Mouse (Mus musculus): ENCODE measurements around the gene Plcd3. TPM values are rescaled to one million over a fixed set of nuclear protein-coding genes. Genes with fewer than 3 reads are reported as not detected.

Plcd3 gene
- total RNA-seq, 2 experiments from 2014 or later = 16.1 to 18.3 TPM

DNA sequence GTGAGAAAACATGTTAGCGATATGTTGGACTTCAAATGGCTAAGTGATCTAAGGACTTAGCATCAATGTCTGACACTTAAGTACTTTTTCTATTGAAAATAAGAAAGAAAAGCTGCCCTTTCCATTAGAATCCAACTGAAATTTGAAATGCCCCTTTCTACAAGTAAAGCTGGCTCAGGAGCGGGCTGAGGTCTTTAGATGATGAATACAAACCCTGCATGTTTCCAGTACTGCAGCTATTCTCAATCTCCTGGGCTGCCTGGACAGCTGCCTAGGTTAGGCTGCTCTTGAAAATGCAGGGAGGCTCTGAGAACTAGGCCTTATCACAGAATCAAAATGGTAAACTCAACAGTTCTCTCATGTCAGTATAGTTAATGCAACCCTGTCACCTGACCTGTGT is 17.4 kb upstream of the Plcd3 start:
- no peak for DNase-seq
- intact Hi-C loops (cut with DNase I) = no loop called here

DNA sequence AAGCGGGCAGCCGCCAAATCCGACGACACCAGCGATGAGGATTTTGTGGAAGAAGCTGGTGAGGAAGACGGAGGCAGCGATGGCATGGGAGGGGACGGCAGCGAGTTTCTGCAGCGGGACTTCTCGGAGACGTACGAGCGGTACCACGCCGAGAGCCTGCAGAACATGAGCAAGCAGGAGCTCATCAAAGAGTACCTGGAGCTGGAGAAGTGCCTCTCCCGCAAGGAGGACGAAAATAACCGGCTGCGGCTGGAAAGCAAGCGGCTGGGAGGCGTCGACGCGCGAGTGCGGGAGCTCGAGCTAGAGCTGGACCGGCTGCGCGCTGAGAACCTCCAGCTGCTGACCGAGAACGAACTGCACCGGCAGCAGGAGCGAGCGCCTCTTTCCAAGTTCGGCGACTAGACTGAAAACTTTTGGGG is 16.1 kb upstream of the Plcd3 start:
- peak in 1 of 2 experiments; percentile 42 for DNase-seq
- intact Hi-C loops (cut with DNase I) = loop anchor here (1.0 kb wide), 2 partner anchors 15 to 42 kb away; partner anchors contain the start of gene Hexim2

DNA sequence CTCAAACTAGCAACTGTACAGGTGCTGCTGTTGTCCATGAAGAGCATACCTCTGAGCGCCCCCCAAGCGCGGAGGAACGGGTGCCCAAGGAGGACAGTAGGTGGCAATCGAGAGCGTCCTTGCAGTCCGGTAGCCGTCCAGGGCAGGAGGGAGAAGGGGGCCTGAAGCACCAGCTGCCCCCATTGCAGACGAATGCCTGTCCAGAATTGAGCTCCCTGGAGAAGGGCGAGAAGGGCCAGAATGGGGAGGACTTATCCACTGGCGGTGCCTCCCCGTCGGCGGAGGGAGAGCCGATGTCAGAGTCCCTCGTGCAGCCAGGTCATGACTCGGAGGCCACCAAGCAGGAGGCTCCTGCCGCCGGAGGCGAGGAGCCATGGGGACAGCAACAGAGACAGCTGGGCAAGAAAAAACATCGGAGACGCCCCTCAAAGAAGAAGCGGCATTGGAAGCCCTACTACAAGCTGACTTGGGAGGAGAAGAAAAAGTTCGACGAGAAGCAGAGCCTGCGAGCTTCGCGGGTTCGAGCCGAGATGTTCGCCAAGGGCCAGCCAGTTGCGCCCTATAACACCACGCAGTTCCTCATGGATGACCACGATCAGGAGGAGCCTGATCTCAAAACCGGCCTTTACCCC is 15.6 kb upstream of the Plcd3 start:
- intact Hi-C loops (cut with DNase I) = loop anchor here (1.0 kb wide), 2 partner anchors 15 to 42 kb away; partner anchors contain the start of gene Hexim2
- DNase-seq = peak; percentile 78 to 85

DNA sequence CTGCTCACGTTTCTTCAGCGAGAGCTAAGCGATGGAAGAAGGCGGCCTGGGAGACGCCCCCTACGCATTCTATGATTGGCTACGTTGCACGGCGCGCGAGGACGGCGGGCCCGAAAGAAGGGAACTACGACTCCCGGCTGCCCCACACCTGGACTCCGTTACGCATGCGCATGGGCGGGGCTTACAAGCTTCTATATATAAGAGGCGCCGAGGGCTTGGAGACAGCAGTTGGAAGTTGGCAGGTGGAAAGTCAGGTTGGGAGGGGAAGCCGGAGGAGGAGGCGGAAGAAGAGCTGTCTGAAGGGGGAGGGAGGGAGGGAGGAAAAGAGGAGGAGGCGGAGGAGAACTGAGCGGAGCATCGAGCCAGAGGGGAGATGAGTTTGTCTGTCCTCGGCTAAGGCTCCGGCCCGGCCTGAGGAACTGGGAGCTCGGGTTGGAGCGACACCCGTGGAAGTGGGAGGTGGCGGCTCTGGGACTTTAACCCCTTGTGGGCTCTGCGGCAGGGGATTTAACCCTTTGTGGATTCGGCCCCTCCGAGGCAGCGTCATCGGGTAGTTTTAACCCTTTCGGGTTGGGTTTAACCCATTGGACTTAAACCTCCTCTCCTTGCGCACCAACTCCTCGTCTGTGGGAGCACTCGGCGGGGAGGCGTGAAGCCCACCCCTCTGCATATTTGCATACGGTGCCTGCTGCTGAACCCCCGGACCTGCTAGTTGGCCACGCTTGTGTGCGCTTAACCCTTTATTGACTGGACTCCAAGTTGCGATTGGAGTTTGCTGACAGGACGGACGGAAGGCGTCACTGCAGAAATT is 14.8 kb upstream of the Plcd3 start, which contains the start of gene Hexim1:
Gene Hexim1 (plus strand): TSS at position 224 of the 811 bp plus-strand sequence.
- intact Hi-C loops (cut with DNase I) = no loop called here

DNA sequence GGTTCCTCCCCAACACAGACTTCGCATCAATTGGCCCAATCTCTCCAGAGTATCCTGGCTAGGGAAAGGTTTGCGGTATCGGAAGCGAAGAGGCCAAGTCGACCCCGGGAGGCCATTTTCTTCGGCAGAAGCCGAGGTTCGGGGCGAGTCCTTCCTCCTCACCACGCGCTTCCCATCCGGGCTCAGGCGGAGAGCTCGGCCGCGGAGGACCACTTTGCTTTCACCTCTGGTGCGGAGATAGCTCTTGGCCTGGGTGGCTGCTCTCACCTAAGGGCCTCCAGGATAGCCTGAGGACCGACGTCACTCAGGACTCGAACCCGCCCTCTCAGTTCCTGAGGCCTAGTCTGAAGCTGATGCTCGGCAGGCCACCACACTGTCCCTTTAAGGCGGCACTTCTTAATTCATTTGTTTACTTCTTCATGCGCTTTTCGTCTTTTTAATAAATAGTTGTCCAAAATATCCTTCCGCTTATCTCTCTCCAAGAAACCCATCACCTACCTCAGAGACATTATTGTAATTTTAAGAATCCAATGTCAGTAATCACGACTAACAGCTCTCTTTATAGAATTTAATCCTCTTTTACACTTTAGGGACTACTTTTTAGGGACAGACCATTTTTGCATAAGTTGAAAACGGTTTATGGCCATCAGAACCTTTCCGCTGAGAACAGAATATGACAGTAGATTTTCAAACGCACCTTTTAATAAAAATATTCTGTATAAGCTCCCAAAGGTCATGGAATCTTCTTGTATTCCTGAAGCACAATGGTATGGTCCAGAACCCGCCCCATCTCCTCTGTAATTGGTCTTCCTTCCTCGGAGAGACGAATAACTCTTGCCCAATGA is 13.9 kb upstream of the Plcd3 start:
- intact Hi-C loops (cut with DNase I) = no loop called here
- peak; percentile 81 to 88 for DNase-seq

More for the DNA sequence above, 14.8 kb upstream of the Plcd3 start, which contains the start of gene Hexim1:
- peak; percentile 99 to 100 for DNase-seq

DNA sequence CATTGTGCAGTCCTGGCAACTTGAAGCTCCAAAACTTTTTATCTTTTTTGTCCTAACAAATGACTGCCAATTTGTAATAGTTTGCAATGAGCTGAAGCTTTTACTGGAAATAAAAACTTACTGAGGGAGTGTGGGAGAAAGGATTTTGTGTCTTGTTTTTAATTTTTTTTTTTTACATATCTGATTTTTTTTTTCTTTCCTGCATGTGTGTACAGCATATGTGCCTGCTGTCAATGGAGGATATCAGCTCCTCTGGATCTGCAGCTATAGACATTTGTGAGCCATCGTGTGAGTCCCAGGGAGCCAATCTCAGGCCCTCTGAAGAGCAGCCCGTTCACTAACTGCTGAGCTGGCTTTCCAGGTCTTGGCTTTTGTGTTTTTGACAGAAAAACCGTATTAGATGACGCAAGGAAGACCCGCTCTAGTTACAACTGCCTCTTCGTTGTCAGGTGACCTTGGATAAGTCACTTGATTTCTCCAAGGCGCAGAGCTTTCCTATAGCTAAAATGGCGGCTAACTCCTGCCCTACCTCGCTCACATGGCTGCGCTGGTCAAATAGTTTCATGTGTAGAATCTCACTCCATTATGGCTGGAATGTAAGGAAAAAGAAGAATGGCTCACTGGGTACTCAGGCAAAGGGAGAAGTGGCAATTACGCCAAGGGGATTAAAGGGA is 12.9 kb upstream of the Plcd3 start:
- intact Hi-C loops (cut with DNase I) = no loop called here
- DNase-seq = no peak

DNA sequence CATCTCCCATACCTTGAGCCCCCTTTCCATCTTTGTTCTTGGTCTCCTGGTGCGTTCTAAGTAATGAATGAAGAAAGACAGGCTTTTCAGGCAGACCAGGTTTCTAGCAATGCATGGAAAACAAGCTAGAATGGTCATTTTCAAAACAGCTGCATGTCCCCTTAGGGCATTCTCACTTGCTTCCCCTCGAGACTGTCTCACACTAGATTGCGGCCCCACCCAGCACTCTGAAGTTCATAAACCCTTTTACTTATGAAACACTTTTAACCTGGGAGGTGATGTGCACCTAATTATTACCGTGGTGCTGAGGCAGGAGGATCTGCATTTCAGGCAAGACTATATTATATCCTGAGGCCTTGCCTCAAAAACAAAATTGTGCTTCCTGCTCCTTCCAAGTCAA is 12.3 kb upstream of the Plcd3 start:
- DNase-seq = no peak
- intact Hi-C loops (cut with DNase I) = no loop called here

DNA sequence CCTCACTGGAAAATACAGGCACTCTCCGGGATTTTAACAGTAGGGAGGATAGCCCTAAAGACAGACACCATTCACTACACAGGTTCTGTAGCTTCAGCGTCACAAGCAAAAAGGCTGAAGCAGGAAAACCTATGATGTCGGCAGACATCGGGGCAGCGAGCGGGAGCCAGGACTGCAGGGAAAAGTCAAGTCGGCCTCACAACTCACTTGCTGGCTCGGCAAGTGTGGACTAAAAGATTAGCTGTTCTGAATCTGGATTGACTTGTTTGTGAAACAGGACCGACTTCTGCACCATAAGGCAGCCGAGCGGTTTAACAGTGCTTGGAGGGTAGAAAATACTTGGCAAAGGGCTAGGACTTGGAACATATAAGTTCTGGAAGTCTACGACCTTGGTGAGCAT is 11.5 kb upstream of the Plcd3 start:
- DNase-seq = no peak
- intact Hi-C loops (cut with DNase I) = no loop called here

DNA sequence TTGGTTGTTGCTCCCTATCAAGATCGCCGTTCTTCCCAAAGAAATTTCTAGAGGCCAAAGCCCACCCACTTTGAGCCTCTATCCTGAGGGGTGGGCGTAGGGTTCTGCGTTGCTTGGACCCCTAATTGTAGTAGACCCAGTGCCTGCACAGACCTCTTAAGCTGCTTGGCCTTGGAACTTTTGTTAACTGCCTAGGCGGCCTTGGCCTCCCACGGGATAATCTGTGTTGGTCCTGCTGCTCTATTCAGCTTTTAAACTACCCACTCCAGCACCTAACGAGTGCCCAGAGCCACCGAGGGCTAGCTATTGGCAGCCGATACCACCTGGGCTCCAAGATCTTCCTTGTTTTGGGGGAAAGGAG is 11.1 kb upstream of the Plcd3 start:
- intact Hi-C loops (cut with DNase I) = no loop called here
- DNase-seq = no peak

DNA sequence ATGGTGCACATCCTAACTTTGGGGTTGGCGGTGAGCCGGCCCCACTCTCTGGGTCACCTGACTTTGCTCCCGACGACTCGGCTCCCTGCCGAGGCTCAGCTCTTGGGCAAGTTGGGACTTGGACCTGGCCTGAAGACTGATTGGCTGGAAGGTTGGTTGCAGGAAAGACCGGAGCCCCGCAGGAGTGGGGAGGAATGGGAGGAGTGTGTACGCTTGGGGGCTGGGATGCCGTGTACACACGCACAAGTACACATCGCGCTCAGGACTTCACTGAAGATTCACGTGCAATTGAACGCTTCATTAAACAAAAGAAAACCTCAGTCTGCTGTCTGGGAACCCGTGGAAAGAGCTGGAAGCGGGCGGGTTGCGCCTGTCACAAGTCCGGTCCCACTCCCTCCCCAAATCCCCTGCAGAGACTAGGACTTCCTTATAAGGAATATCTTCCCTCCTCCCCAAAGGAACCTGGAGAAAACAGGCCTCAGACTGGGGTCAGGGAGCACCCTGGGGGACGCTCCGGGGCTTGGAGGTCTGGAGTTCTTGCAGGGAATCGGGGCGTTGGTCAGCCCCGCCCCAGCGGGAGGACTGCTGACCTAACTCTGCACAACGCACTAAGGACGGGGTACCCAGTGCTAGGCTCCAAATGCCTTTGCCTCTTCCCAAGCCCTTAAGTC is 10.6 kb upstream of the Plcd3 start:
- intact Hi-C loops (cut with DNase I) = no loop called here
- DNase-seq = peak; percentile 77 to 80

DNA sequence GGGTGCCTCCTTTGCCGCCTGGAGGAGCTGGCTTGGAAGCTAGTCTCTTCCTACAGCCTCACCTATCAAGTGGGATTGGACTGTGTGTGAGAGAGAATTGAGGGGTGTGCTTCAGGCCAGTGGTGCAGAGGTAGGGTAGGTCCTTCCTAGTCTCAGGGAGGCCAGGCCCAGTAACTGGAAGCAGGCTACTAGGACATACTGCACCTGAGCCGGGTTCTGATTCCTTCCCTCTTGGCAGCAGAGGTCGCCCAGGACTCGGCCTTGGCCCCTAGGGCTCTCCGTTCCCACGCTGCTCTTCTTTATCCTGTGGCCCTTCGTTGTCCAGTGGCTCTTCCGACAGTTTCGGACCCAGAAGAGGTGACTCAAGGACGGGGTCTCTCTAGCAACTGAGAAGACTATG is 9.8 kb upstream of the Plcd3 start:
- intact Hi-C loops (cut with DNase I) = no loop called here
- no peak for DNase-seq

DNA sequence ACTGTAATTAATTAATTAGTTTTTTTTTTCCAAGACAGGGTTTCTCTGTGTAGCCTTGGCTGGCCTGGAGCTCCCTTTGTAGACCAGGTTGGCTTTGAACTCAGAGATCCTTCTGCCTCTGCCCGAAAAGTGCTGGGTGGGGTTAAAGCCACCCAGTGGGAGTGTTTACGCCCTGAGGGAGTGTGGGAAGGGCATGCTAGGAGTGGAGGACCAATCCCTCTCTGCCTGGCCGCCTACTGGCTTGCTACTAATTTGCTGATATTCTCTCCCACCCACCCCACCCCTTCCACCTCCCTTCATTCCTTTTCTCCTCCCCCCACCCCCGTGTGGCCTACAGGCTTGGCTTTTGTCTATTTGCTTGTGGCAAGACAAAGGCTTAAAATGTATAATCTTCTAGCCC is 4.9 kb upstream of the Plcd3 start:
- no peak for DNase-seq
- intact Hi-C loops (cut with DNase I) = no loop called here

DNA sequence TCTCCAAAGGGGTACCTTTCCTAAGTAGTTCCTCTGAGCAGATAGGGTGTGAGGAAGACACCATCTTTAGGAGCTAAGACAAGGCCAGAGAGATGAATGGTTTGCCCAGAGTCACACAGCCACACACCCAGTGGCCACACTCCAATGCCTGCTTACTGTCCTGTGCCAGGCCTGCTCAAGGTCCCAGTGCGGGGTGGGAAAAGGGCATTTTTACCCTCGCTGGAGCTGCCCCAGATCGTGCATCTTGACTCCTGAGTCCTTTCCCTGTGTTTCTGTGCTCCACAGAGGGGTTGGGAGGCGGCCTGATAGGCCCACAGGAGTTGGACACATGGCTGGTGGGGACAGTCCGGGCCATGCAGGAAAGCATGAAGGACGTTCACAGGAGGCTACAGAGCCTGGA is 4.4 kb upstream of the Plcd3 start:
- DNase-seq = no peak
- intact Hi-C loops (cut with DNase I) = no loop called here

DNA sequence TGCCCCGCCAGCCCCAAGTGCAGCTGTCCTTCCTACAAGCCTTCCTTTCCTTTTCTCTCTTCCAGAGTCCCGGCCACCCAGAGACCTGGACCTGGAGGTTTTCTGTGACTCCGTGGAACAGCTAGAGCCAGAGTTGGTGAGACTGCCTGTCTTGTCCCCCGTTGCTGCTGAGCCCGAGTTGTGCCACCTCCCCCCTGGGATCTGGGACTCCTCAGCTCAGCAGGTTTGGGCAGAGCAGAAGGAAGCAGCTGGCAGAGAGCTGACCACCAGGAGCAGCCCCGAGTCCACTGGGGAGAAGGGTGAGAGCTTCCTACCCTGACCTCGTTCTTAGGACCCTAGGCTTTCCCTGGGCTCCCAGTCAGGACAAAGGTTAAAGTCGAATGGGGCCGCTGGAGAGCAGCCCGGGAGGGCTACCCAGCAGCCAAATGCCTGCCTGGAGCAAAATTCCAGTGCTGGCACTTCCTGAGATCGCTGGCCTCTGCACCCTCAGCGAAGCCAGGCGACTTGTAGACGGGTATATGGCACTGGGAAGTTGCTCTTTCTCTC is 3.8 kb upstream of the Plcd3 start:
- intact Hi-C loops (cut with DNase I) = no loop called here
- DNase-seq = no peak

DNA sequence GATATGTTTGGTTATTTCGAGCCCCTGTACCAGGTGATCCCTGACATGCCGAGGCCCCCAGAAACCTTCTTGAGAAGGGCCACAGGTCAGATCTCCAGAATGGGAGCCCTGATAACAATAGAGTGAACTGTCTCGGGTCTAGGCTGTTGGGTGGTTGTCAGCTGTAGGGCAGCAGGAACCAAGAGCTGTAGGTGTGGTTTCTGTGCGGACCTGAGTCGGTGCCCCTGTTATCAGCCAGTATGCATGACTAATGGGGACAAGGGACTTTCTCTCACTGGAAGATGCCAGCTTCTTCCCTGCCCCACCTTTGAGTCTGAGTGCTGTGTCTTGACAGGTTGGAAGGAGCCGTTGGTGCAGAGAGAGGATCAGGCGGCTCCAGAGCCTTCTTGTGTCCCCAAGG is 3.0 kb upstream of the Plcd3 start:
- DNase-seq = no peak
- intact Hi-C loops (cut with DNase I) = no loop called here

DNA sequence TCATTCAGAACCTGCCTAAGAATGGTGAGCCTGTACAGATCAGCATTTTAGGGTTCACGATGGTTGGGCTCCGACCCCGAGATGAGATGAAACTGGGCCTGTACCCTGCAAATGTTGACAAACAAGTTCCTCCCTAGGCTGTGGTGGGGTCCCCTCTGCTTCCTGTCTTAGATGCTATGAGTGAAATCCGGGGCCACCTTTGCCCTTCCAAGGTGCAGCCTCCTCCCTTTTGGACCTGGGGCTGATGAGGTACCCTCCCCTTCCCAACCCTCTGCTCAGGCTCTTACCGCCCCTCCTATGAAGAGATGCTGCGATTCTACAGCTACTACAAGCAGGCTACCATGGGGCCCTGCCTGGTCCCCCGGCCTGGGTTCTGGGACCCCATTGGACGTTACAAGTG is 2.2 kb upstream of the Plcd3 start:
- DNase-seq = no peak
- intact Hi-C loops (cut with DNase I) = no loop called here

DNA sequence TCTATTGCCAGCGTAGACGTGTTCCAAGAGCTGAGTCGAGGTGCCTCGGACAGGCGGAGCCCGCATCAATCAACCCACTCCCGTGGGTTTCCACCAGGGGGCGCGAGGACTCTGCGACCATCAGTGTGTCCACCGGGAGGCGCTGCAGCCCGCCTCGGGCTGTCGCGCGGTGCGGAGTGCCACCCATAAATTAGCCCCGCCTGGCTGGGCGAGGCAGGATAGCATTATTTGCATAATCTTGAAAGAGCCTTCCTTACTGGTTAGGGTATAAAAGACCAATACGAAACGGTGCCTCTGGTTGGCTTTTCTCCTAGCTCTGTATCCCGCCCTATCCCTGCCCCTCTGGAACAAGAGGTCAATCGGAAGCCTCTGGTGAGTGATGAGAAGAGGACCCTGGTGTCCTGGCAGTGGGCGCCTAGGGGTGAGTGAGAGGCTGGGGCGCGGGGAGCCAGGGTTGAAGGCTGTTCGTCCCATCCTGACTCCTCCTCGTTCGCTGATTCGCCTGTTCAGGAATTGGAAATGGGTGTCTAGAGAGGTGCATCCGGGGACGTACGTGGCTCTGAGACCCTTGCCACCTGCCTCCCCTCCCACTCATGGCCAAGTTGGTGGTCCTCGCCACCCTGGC is 1.4 kb upstream of the Plcd3 start:
- intact Hi-C loops (cut with DNase I) = loop anchor here (1.0 kb wide), 2 partner anchors 29 to 55 kb away; partner anchors contain the start of gene Hexim2

DNA sequence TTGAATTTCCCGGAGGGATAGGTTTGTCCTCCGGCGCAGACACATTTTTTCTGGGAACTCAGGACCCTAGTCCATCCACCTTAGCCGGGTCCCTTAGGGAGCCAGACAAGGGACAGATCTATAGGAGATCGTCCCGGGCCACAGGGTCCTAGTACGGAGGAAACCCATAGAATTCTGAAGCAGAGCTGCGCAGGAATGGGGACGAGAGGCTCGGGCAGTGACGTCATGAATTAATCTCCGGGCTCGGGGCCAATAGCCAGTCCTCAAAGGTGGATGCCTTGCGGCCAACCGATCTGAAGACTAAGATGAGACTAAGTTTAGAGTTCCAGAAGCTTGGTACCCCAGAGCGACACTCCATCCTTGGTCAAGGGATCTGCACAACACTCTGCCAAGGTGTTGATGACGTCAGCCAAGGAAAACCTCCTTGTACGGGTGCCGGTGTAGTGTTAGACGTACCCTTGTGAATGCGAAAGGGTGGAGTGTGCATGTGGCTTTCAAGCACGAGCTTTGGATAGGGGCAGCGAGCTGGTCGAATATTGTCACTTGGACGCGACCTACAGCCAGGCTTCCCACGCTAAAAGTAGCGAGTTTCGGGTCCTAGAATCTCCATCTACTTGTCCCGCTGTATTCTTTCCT is 526 bp upstream of the Plcd3 start:
- intact Hi-C loops (cut with DNase I) = loop anchor here (1.0 kb wide), 2 partner anchors 30 to 56 kb away; partner anchors contain the start of gene Hexim2
- peak; percentile 83 to 85 for DNase-seq

More for the DNA sequence above, 1.4 kb upstream of the Plcd3 start:
- DNase-seq = peak; percentile 99 to 100

DNA sequence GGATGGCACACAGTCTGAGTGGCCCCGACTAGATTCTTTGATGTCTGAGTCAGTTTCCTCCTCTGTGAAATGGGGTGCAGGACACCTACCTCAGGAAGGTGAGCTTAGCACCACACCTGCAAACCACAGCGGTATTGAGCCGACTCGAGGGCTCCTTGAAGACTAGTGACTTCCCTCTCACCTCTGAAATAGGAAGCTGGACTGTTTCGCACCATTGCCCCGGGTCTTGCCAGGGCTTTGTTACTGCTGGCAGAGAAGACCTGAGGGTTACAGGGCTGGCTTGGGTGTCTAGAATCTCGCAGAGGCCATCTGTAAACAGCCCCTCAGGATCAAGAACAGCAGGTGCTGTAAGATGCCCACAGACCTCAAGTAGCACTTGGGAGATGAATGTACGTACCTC is 1.1 kb downstream of the Plcd3 start:
- intact Hi-C loops (cut with DNase I) = no loop called here
- DNase-seq = no peak

Measured in heart, postnatal 36 days (tissue).